Mouse (Mus musculus): ENCODE data around the gene Dkkl1.
"Not testable (repeated sequence)": the region's sequence is repeated elsewhere in the genome, so short reads cannot be mapped to it uniquely, and the experiment has no call there.

Dkkl1 gene

GRCm38 (mm10) chr7:45193406-45193805 lies 18.5 kb downstream of the Dkkl1 start:
- no peak for DNase-seq (ENCODE audit: low spot score)

GRCm38 (mm10) chr7:45192585-45193310 lies 19.2 kb downstream of the Dkkl1 start:
- DNase-seq (ENCODE audit: low spot score) = no peak

GRCm38 (mm10) chr7:45191803-45192363 lies 20.1 kb downstream of the Dkkl1 start:
- DNase-seq (ENCODE audit: low spot score) = no peak

- no peak for DNase-seq (ENCODE audit: low spot score)
These were observed 20.8 kb downstream of the Dkkl1 start for GRCm38 (mm10) chr7:45191161-45191560.

GRCm38 (mm10) chr7:45190186-45190585 lies 21.8 kb downstream of the Dkkl1 start:
- no peak for DNase-seq (ENCODE audit: low spot score)

GRCm38 (mm10) chr7:45189600-45189999 lies 22.3 kb downstream of the Dkkl1 start:
- DNase-seq (ENCODE audit: low spot score) = no peak

- DNase-seq (ENCODE audit: low spot score) = no peak
These were observed 26.0 kb downstream of the Dkkl1 start for GRCm38 (mm10) chr7:45185921-45186320.

GRCm38 (mm10) chr7:45183672-45184071 lies 28.3 kb downstream of the Dkkl1 start:
- no peak for DNase-seq (ENCODE audit: low spot score)

- no peak for DNase-seq (ENCODE audit: low spot score)
These were observed 29.3 kb downstream of the Dkkl1 start for GRCm38 (mm10) chr7:45182606-45183005.

- peak; percentile 85 for DNase-seq (ENCODE audit: low spot score)
These were observed 29.7 kb downstream of the Dkkl1 start for GRCm38 (mm10) chr7:45182199-45182601.

GRCm38 (mm10) chr7:45181540-45181939 lies 30.4 kb downstream of the Dkkl1 start:
- DNase-seq (ENCODE audit: low spot score) = no peak

- DNase-seq (ENCODE audit: low spot score) = no peak
These were observed 31.0 kb downstream of the Dkkl1 start, which contains the start of gene Pth2 for GRCm38 (mm10) chr7:45180896-45181477. Gene Pth2, plus strand, starts transcription at chr7:45180995.

- DNase-seq (ENCODE audit: low spot score) = no peak
These were observed 32.5 kb downstream of the Dkkl1 start, which contains the start of gene Gfy for GRCm38 (mm10) chr7:45179469-45179868. Gene Gfy, minus strand, starts transcription at chr7:45179569.

- no peak for DNase-seq (ENCODE audit: low spot score)
These were observed 33.4 kb downstream of the Dkkl1 start for GRCm38 (mm10) chr7:45178550-45178949.

GRCm38 (mm10) chr7:45176356-45176755 lies 35.6 kb downstream of the Dkkl1 start:
- DNase-seq (ENCODE audit: low spot score) = no peak

GRCm38 (mm10) chr7:45175929-45176328 lies 36.0 kb downstream of the Dkkl1 start:
- no peak for DNase-seq (ENCODE audit: low spot score)

- no peak for DNase-seq (ENCODE audit: low spot score)
These were observed 36.5 kb downstream of the Dkkl1 start for GRCm38 (mm10) chr7:45175398-45175797.

- no peak for DNase-seq (ENCODE audit: low spot score)
These were observed 37.2 kb downstream of the Dkkl1 start for GRCm38 (mm10) chr7:45174567-45175280.

GRCm38 (mm10) chr7:45173772-45174171 lies 38.2 kb downstream of the Dkkl1 start:
- DNase-seq (ENCODE audit: low spot score) = not testable (repeated sequence)

- no peak for DNase-seq (ENCODE audit: low spot score)
These were observed 39.0 kb downstream of the Dkkl1 start for GRCm38 (mm10) chr7:45172974-45173373.

- peak; percentile 71 for DNase-seq (ENCODE audit: low spot score)
These were observed 42.5 kb downstream of the Dkkl1 start for GRCm38 (mm10) chr7:45169495-45169894.

- DNase-seq (ENCODE audit: low spot score) = no peak
These were observed 43.3 kb downstream of the Dkkl1 start for GRCm38 (mm10) chr7:45168656-45169055.

All from layer of hippocampus, adult 11-12 months (tissue).